Mouse (Mus musculus) neural tube, embryonic 11.5 days (tissue): Measurements from ENCODE around the gene Hnrnph1. TPM values are rescaled to one million over a fixed set of nuclear protein-coding genes. Genes with fewer than 3 reads are reported as not detected.

ENCODE experiments used
- ATAC-seq: fragments of 200-750 bp; cut with Nextera tagmentation; 2 replicates; pipeline ENCODE4 v1.8.0; 2017; ENCODE audit warnings: moderate number of reproducible peaks, mild to moderate bottlenecking, moderate TSS enrichment, moderate library complexity; ENCODE audit not compliant: insufficient read depth, low FRiP score, low TSS enrichment
- DNase-seq: peaks from one replicate; pipeline ENCODE4 v3.0.0-alpha.2; 2015; ENCODE audit warnings: low spot score
- H3K27ac ChIP-seq: fragments of 300-500 bp; sonication (generic); 2 replicates; pipeline ENCODE4 v1.5.1; 2014; ENCODE audit warnings: low read depth, mild to moderate bottlenecking, low read length
- H3K27me3 ChIP-seq: fragments of 300-500 bp; sonication (generic); 2 replicates; pipeline ENCODE4 v1.6.1; 2014; ENCODE audit warnings: mild to moderate bottlenecking, low read length, mixed read lengths; ENCODE audit not compliant: control insufficient read depth, insufficient read depth
- H3K36me3 ChIP-seq: fragments of 300-500 bp; sonication (generic); 2 replicates; pipeline ENCODE4 v1.6.1; 2014; ENCODE audit warnings: mild to moderate bottlenecking, low read length, moderate library complexity, mixed read lengths; ENCODE audit not compliant: control insufficient read depth, insufficient read depth
- H3K4me1 ChIP-seq: fragments of 300-500 bp; sonication (generic); 2 replicates; pipeline ENCODE4 v1.6.1; 2014; ENCODE audit warnings: low read length, mixed read lengths; ENCODE audit not compliant: control insufficient read depth, insufficient read depth
- H3K4me2 ChIP-seq: fragments of 300-500 bp; sonication (generic); 2 replicates; pipeline ENCODE4 v1.6.1; 2014; ENCODE audit warnings: low read depth, mild to moderate bottlenecking, moderate library complexity
- H3K4me3 ChIP-seq: fragments of 300-500 bp; sonication (generic); 2 replicates; pipeline ENCODE4 v1.5.1; 2014; ENCODE audit warnings: low read depth, low read length
- H3K9ac ChIP-seq: fragments of 300-500 bp; sonication (generic); 2 replicates; pipeline ENCODE4 v1.6.1; 2014; ENCODE audit warnings: mild to moderate bottlenecking, low read length
- H3K9me3 ChIP-seq: fragments of 300-500 bp; sonication (generic); 2 replicates; pipeline ENCODE4 v1.6.1; 2016; ENCODE audit warnings: low read length; ENCODE audit not compliant: control insufficient read depth
- WGBS: fragments of 180-500 bp; shearing (Covaris S2); extraction: QIAGEN DNeasy Blood & Tissue Kit; methylation state at CpG from one replicate; pipeline ENCODE4 v1.1.7; 2014; 5-methylcytosine and 5-hydroxymethylcytosine counted together
- polyA plus RNA-seq: library from polyadenylated mRNA; unstranded; fragments of >200 nt; fragmentation: Nextera tagmentation; extraction: Ambion mirVana; gene quantifications from 2 replicates; pipeline ENCODE4 v1.2.1, GENCODE M21; 2014

Hnrnph1 gene
- polyA plus RNA-seq, 1 experiment from 2014 or later = 876 TPM

GRCm38 (mm10) chr11:50369360-50369911 lies 7.4 kb upstream of the Hnrnph1 start:
- no peak overlapping the region for H3K27ac ChIP-seq
- no peaks in the 10 kb centered on the region for H3K9me3 ChIP-seq
- H3K36me3 ChIP-seq = no peaks in the 10 kb centered on the region
- no peak for ATAC-seq
- 94% methylated on average over 5 of the region's 5 CpGs for WGBS
- no peak overlapping the region for H3K4me3 ChIP-seq
- no peaks in the 10 kb centered on the region for H3K27me3 ChIP-seq
- no peak overlapping the region for H3K9ac ChIP-seq
- H3K4me2 ChIP-seq = no peak overlapping the region
- H3K4me1 ChIP-seq = no peaks in the 10 kb centered on the region
- no peak for DNase-seq

DNA sequence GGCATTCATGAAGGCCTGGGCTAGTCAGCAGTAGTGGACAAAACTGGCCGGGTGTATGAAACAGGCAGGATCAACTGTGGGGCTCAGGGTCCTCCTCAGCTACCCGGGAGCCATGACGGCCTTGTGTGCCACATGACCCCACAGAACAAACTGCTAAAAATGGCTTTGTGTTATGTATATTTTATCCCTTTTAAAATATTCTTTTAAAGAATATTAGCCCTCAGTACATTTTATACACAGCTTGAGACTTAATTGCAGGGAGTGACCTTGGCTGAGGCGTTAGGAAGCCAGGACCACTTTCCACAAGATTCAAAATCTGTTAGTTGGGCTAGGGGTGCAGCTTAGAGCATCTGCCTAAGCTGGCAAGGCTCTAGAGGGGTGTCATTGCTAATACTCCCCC lies 5.8 kb upstream of the Hnrnph1 start:
- peak overlapping the region; percentile 7; the same call in 1 of the 2 replicates for H3K9ac ChIP-seq
- ATAC-seq = no peak
- no peak overlapping the region for H3K27ac ChIP-seq
- DNase-seq = peak; percentile 30
- 69% methylated on average over 4 of the region's 4 CpGs for WGBS
- peak overlapping the region; percentile 52; the same call in 1 of the 2 replicates for H3K4me2 ChIP-seq
- H3K36me3 ChIP-seq = no peaks in the 10 kb centered on the region
- no peaks in the 10 kb centered on the region for H3K27me3 ChIP-seq
- no peak overlapping the region; the same call in 1 of the 2 replicates for H3K4me3 ChIP-seq
- H3K9me3 ChIP-seq = no peaks in the 10 kb centered on the region
- no peaks in the 10 kb centered on the region for H3K4me1 ChIP-seq

GRCm38 (mm10) chr11:50371399-50371841 lies 5.4 kb upstream of the Hnrnph1 start:
- ATAC-seq (peak; percentile 49), DNase-seq (peak; percentile 81)
- Histone ChIP-seq H3K27me3 (no peaks in the 10 kb centered on the region), H3K9ac (peak overlapping the region; percentile 51), H3K9me3 (no peaks in the 10 kb centered on the region), H3K4me2 (peak overlapping the region; percentile 52), H3K4me1 (0 out of 2 replicates have a peak, but pooled peaks cover 2% of the 10 kb centered on the region), H3K27ac (no peak overlapping the region), H3K36me3 (no peaks in the 10 kb centered on the region), H3K4me3 (peak overlapping the region; percentile 26)
- WGBS = 2% methylated on average over 18 of the region's 18 CpGs

DNA sequence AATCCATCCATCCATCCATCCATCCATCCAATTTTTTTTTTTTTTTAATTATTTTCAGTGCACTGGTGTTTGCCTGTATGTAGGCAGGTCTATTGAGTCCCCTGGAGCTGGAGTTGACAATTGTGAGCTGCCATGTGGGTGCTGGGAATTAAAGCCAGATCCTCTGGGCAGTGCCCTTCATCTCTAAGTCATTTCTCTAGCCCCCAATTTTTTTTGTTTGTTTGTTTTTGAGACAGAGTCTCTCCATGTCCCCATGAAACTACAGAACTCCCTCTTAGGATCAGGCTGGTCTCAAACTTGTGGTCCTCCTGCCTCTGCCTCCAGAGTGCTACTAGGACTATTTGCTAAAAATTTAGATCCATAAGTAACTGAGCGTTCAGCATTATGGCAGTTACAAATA lies 4.9 kb upstream of the Hnrnph1 start:
- H3K4me3 ChIP-seq = no peak overlapping the region

DNA sequence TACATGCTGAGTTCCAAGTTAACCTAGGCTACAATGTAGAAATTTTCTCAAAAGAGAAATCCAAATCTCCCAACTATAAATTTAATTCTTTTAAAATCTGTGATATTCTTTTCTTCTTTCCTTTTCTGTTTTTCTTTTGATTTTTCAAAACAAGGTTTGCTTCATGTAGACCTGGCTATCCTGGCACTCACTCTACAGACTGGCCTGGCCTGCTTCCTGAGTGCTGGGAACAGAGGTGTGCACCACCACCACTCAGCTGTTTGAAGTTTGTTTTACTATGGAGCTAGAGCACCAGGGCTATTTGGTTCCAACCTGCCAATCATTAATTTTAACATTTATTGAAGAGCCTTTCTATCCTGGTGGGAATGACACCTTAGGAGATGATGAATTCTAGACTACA lies 3.7 kb upstream of the Hnrnph1 start:
- no peak for DNase-seq
- H3K9me3 ChIP-seq = no peaks in the 10 kb centered on the region
- H3K4me2 ChIP-seq = no peak overlapping the region
- 0 out of 2 replicates have a peak, but pooled peaks cover 2% of the 10 kb centered on the region for H3K4me1 ChIP-seq
- no peaks in the 10 kb centered on the region for H3K27me3 ChIP-seq
- H3K4me3 ChIP-seq = no peak overlapping the region
- H3K9ac ChIP-seq = no peak overlapping the region
- no peaks in the 10 kb centered on the region for H3K36me3 ChIP-seq
- ATAC-seq = no peak
- no peak overlapping the region for H3K27ac ChIP-seq

More for the DNA sequence above, 4.9 kb upstream of the Hnrnph1 start:
- Histone ChIP-seq H3K9ac (no peak overlapping the region; the same call in 1 of the 2 replicates), H3K36me3 (no peaks in the 10 kb centered on the region), H3K27me3 (no peaks in the 10 kb centered on the region), H3K27ac (no peak overlapping the region), H3K9me3 (no peaks in the 10 kb centered on the region), H3K4me1 (0 out of 2 replicates have a peak, but pooled peaks cover 2% of the 10 kb centered on the region), H3K4me2 (no peak overlapping the region)
- ATAC-seq (no peak), DNase-seq (no peak)
- WGBS = 92% methylated on average over 1 of the region's 1 CpGs

- no peak overlapping the region for H3K4me2 ChIP-seq
- no peak overlapping the region for H3K27ac ChIP-seq
- DNase-seq (no peak), ATAC-seq (no peak)
- H3K36me3 ChIP-seq = no peaks in the 10 kb centered on the region; the same call in 1 of the 2 replicates
- H3K9me3 ChIP-seq = no peaks in the 10 kb centered on the region
- WGBS = 100% methylated on average over 1 of the region's 1 CpGs
- H3K4me1 ChIP-seq = 0 out of 2 replicates have a peak, but pooled peaks cover 2% of the 10 kb centered on the region
- no peak overlapping the region for H3K4me3 ChIP-seq
- H3K9ac ChIP-seq = no peak overlapping the region
- H3K27me3 ChIP-seq = no peaks in the 10 kb centered on the region
Measured at GRCm38 (mm10) chr11:50373621-50374020, 3.2 kb upstream of the Hnrnph1 start.

DNA sequence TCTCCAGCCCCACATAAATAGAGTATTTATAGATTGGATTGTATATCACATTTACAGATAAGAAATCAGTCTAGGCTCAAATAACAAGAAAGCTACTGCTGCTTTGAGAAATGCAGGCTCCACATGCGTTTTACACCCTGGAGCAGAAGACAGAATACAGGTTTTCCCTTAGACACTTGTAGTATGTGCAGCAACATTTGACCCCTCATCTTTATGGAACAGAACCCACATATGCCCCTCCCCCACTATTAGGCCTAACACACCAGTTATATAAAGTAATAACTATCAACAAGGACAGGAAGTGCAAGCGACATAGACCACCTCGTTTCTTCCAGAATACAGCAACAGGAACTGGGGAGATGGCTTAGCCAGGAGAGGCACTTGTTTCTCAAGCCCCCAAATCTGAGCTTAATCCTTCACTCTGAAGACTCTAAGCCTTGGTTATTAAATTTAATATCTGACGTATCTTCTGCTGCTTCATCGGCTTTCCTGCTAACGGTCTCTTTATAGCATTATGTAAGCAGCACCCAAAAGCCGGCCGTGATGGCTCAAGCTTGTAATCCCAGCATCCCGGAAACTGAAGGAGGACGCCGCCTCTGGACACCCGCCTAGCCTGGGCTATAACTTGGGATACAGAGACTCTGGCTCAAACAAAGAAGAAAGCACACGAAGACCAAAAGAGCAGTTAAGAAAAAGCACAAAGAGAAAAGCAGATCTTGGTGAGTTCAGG lies 2.3 kb upstream of the Hnrnph1 start:
- H3K36me3 ChIP-seq = peaks cover 3% of the 10 kb centered on the region; the same call in 1 of the 2 replicates
- no peaks in the 10 kb centered on the region for H3K9me3 ChIP-seq
- 91% methylated on average over 13 of the region's 13 CpGs for WGBS
- no peak overlapping the region for H3K4me3 ChIP-seq
- peaks cover 4% of the 10 kb centered on the region for H3K4me1 ChIP-seq
- no peak overlapping the region for H3K9ac ChIP-seq
- DNase-seq = no peak
- H3K27me3 ChIP-seq = no peaks in the 10 kb centered on the region
- no peak for ATAC-seq
- no peak overlapping the region for H3K4me2 ChIP-seq
- no peak overlapping the region for H3K27ac ChIP-seq

DNA sequence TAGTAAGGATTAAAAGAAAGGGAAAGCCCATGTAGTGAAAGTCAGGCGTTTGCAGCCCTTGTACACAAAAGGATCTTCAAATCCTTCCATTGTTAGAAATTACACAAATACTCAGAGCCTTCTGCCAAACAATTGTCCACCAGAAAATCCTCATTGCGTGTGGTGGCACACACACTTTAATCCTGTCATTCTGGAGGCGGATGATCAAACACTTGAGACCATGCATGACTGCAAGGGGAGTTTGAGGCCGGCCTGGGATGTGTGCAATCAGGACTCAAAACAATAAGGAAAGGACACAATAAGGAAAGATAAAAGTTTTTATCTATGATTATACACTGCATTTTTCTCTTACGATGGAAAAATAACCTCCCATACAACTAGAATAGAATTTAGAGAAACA lies 1.4 kb upstream of the Hnrnph1 start:
- H3K4me3 ChIP-seq = no peak overlapping the region
- 87% methylated on average over 5 of the region's 5 CpGs for WGBS

More for the DNA sequence above, 1.4 kb upstream of the Hnrnph1 start:
- Histone ChIP-seq H3K27ac (no peak overlapping the region), H3K9me3 (no peaks in the 10 kb centered on the region), H3K4me1 (peaks cover 11% of the 10 kb centered on the region), H3K36me3 (peaks cover 3% of the 10 kb centered on the region; the same call in 1 of the 2 replicates), H3K9ac (no peak overlapping the region), H3K4me2 (no peak overlapping the region), H3K27me3 (no peaks in the 10 kb centered on the region)
- DNase-seq = no peak
- ATAC-seq = no peak
